Mouse (Mus musculus) heart, adult 10 weeks (tissue): ENCODE data around the gene Cnpy3. TPM values are rescaled to one million over a fixed set of nuclear protein-coding genes. Genes with fewer than 3 reads are reported as not detected.

Experiments used
- polyA plus RNA-seq: library from polyadenylated mRNA; stranded (reverse); fragments of 350-450 nt; fragmentation: Illumina TruSeq; extraction: RNeasy Lipid Tissue Mini Kit (QIAGEN cat#74804); gene quantifications from one replicate; pipeline ENCODE4 v1.2.3, GENCODE M21; 2014; ENCODE audit warnings: low read depth, low replicate concordance

Gene Cnpy3
- 23.0 TPM for polyA plus RNA-seq

GRCm38 (mm10) chr17:46751794-46752556 lies at the start of gene Cnpy3:
Cnpy3 (minus strand) TSS chr17:46752214.

DNA sequence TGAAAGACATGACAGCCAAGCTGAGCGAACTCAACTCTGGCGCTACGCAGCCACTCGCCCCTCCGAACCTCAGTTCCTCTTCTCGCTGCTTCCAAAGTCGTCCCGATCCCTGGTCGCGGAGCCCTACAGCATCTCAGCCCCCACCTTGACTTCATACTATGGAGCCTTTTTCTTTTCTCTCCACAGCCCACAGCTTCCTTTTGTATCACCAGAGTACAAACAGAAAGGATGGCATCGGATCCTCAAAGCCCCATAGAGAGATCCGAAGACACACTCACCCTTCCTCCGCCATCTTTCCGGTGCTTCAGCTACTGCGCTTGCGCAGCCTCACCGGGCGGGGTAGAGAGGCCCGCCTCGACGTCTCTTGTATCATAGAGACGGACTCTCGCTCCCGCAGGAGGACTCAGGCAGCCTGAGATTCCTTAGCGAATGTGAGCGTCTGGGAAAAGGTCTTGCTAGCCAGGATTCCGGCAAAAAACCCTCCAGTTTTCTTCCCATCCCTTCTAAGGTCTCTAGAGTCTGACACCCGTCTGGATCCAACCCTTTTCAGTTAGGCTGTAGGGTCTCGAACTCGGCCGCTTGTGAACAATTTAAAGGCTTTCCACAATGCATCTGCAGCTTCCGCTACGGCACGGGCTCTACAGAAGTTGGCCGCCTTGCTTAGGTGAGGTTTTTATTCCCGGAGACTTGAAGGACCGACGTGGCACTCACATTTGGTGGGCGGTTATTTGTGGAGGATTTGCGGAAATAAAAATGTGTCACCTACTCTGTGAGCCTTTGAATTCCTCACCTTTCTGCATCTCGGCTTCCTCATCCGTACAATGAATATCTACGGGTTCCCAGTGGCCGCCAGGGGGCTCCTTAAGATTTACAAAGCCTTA lies 30.6 kb upstream of the Cnpy3 start, which contains the start of gene Rpl7l1:
Rpl7l1 (minus strand) TSS at position 332 of the 881 bp plus-strand sequence.

GRCm38 (mm10) chr17:46772404-46773277 lies 20.6 kb upstream of the Cnpy3 start, which contains the start of gene 2310039H08Rik:
2310039H08Rik (plus strand) TSS chr17:46772635.

DNA sequence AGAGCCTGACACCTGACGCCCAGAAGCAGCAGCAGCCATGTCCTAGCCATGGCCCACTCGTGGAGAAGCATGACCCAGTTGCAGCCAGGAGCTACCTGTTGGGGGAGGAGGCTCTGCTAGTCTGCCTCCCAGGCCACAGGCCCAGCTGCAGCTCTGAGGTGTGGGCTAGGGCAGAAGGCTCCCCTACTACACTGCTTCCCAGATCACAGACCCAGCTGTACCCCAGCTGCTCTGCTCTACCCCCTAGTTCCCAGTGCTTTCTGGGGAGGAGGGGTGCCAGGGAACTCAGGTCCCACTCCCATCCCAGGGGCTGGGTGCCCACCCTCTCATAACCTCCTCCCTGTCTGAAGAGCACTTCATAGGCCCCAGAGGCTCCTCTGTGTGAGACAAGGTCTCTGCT lies 11.5 kb upstream of the Cnpy3 start, which contains the start of gene Ptcra:
Ptcra (minus strand) TSS at position 169 of the 400 bp plus-strand sequence.

DNA sequence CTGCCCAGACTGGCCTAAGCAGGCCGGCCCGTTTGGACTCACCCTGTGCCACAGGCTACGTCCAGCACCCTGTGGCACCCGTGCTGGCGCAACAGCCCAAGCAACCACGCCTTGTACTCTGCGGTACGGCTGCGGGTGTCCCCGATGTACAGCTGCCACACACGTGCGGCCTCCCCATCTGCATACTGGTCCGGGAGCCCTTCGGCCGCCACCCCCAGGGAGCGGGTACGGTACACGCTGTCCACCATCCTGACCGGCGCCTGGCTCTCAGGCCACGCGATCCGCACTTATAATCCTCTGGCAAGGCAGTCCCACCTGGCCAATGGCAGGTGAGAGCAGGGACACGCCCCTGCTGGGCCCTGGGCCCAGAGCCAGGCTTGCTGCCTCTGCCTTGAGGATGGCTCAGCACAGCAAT lies 23.1 kb downstream of the Cnpy3 start, which contains the start of gene Gnmt:
Gnmt (minus strand) TSS at position 265 of the 415 bp plus-strand sequence.

GRCm38 (mm10) chr17:46710959-46711597 lies 40.9 kb downstream of the Cnpy3 start, which contains the start of gene Pex6:
Pex6 (plus strand) TSS chr17:46711463.

DNA sequence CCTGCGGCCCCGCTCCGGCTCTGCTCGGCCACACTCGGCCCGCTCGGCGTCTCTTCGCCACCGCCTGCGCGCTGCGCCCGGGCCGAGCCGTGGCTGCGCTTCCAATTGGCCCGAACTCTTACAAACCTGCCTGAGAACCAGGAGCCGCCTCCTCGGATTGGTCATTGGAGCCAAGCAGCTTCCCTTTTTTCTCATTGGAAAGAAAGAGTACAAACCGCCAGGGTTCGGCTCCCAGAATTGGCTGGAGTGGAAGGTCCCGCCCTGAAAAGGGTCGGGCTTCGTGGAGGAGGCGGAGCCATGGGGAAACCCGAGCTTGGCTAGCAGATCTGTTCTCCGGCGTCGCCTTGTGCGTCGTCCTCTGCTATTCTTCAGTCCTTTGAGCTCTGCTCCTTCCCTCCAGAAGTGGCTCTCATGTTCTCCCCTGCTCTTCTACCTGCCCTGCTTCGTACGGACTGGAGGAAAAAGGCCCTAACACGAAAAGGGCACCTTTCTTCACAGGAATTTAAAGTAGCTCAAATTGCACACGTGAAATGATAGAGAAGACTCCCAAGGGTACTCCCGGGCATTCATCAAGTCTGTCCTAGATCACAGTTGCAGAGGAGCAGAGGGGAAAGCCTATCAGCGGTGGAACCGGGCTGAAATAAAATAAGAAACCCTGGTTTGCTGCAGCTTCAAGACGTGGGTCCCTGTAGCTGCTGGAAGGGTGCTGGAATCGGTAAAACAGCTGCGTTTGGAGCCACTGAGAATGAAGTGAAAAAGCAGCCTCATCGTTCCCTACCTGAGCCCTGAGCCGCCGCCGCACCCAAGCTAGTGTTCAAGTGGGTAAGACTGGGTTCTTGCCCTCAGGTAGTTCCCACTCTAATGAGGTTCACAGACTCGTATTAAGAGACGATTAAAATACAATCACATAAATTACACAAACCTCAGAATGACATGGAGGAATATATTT lies 46.9 kb downstream of the Cnpy3 start, which contains the start of gene Ppp2r5d:
Ppp2r5d (minus strand) TSS at position 225 of the 949 bp plus-strand sequence.

Other genes with a start within 250 kb of the Cnpy3 start
- gene Cul9, start 205.8 kb downstream of the Cnpy3 start, polyA plus RNA-seq = 16.2 TPM
- 101 TPM for gene Srf, start 196.0 kb downstream of the Cnpy3 start, polyA plus RNA-seq
- 2.3 TPM for gene Ptk7, start 122.7 kb downstream of the Cnpy3 start, polyA plus RNA-seq
- gene Klc4, start 106.2 kb downstream of the Cnpy3 start, polyA plus RNA-seq = 23.4 TPM
- 123 TPM for gene Mrpl2, start 106.0 kb downstream of the Cnpy3 start, polyA plus RNA-seq
- 18.5 TPM for gene Cul7, start 101.9 kb downstream of the Cnpy3 start, polyA plus RNA-seq
- gene Rrp36, start 77.9 kb downstream of the Cnpy3 start, polyA plus RNA-seq = 19.7 TPM
- 53.7 TPM for gene Mea1, start 73.4 kb downstream of the Cnpy3 start, polyA plus RNA-seq
- gene Klhdc3, start 71.3 kb downstream of the Cnpy3 start, polyA plus RNA-seq = 59.2 TPM
- gene Ppp2r5d, start 47.1 kb downstream of the Cnpy3 start, polyA plus RNA-seq = 34.8 TPM
- 33.9 TPM for gene Pex6, start 40.8 kb downstream of the Cnpy3 start, polyA plus RNA-seq
- gene Gnmt, start 23.0 kb downstream of the Cnpy3 start, polyA plus RNA-seq = 6.3 TPM
- not detected for gene Ptcra, start 11.5 kb upstream of the Cnpy3 start, polyA plus RNA-seq
- gene 2310039H08Rik, start 20.4 kb upstream of the Cnpy3 start, polyA plus RNA-seq = 32.7 TPM
- 54.9 TPM for gene Rpl7l1, start 30.5 kb upstream of the Cnpy3 start, polyA plus RNA-seq
- gene Bicral, start 106.3 kb upstream of the Cnpy3 start, polyA plus RNA-seq = 10.0 TPM
- 17.7 TPM for gene Tbcc, start 138.5 kb upstream of the Cnpy3 start, polyA plus RNA-seq
- not detected for gene Prph2, start 158.2 kb upstream of the Cnpy3 start, polyA plus RNA-seq